Mouse (Mus musculus) intestine, embryonic 14.5 days (tissue): Measurements from ENCODE around the gene Mief1. TPM values are rescaled to one million over a fixed set of nuclear protein-coding genes. Genes with fewer than 3 reads are reported as not detected.

ENCODE experiments used
- ATAC-seq: fragments of 200-750 bp; cut with Nextera tagmentation; replicated peaks from 2 replicates; pipeline ENCODE4 v1.8.0; 2017; ENCODE audit warnings: low read depth, moderate number of reproducible peaks, moderate TSS enrichment, moderate library complexity; ENCODE audit not compliant: low FRiP score, low TSS enrichment
- DNase-seq: peaks from one replicate; pipeline ENCODE4 v3.0.0-alpha.2; 2018; ENCODE audit warnings: low spot score
- H3K27ac ChIP-seq: fragments of 300-500 bp; sonication (generic); 2 replicates; pipeline ENCODE4 v1.5.1; 2014; ENCODE audit warnings: low read depth, mild to moderate bottlenecking, control low read depth
- H3K27me3 ChIP-seq: fragments of 300-500 bp; sonication (generic); replicated peaks from 2 replicates; pipeline ENCODE4 v1.6.1; 2014; ENCODE audit warnings: low read length, control low read depth; ENCODE audit not compliant: control insufficient read depth, insufficient read depth
- H3K36me3 ChIP-seq: fragments of 300-500 bp; sonication (generic); 2 replicates; pipeline ENCODE4 v1.6.1; 2014; ENCODE audit warnings: low read length, control low read depth; ENCODE audit not compliant: control insufficient read depth, insufficient read depth
- H3K4me1 ChIP-seq: fragments of 300-500 bp; sonication (generic); replicated peaks from 2 replicates; pipeline ENCODE4 v1.6.1; 2014; ENCODE audit warnings: low read length, control low read depth, mixed read lengths; ENCODE audit not compliant: control insufficient read depth, insufficient read depth
- H3K4me2 ChIP-seq: fragments of 300-500 bp; sonication (generic); 2 replicates; pipeline ENCODE4 v1.6.1; 2014; ENCODE audit warnings: low read length
- H3K4me3 ChIP-seq: fragments of 300-500 bp; sonication (generic); 2 replicates; pipeline ENCODE4 v1.5.1; 2014; ENCODE audit warnings: low read depth, low read length, control low read depth, mixed read lengths
- H3K9ac ChIP-seq: fragments of 300-500 bp; sonication (generic); 2 replicates; pipeline ENCODE4 v1.6.1; 2014; ENCODE audit warnings: mild to moderate bottlenecking, low read length
- H3K9me3 ChIP-seq: fragments of 300-500 bp; sonication (generic); 2 replicates; pipeline ENCODE4 v1.6.1; 2016; ENCODE audit warnings: low read length, control low read depth; ENCODE audit not compliant: control insufficient read depth
- WGBS: fragments of 180-500 bp; shearing (Covaris S2); extraction: QIAGEN DNeasy Blood & Tissue Kit; methylation state at CpG from one replicate; pipeline ENCODE4 v1.1.7; 2014; 5-methylcytosine and 5-hydroxymethylcytosine counted together
- polyA plus RNA-seq: library from polyadenylated mRNA; unstranded; fragments of >200 nt; fragmentation: Nextera tagmentation; extraction: Ambion mirVana; gene quantifications from 2 replicates; pipeline ENCODE4 v1.2.1, GENCODE M21; 2014

The Mief1 gene
- polyA plus RNA-seq, 1 experiment from 2014 or later = 32.0 TPM

DNA sequence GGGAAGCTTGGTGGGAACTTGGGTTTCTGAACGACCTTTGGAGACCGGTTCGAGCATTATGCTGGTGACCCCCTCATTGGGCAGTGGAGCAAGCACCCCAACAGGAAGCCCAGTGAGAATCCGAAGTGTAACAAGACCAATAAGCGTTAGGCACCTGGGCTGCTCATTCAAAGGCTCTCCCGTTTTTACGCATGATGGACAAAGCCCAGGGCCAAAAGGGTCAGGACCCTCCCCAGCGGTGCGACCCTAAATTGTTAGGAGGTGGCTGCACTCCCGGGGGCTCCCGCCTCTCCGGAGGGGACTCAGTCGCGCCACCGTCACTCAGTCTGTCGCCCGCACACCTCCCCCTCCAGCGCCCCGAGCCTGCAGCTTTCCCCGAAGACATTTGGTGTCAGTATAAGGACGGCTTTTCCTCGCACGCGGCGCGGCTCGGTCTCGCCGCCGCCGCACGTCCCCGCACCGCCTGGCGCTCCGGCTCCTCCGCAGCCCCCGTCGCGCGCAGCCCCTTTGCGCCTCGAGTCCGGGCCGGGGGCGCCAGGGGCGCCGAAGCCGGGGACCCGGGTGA is 53.1 kb downstream of the Mief1 start, which contains the start of gene Cacna1i:
TSS of gene Cacna1i (plus strand) at position 388 of the 565 bp plus-strand sequence.
- H3K36me3 ChIP-seq = no peaks in the 10 kb centered on the region
- peak within 1 kb of the TSS; percentile 89 for H3K4me2 ChIP-seq
- peak within 1 kb of the TSS; percentile 37 for H3K4me3 ChIP-seq
- no peaks in the 10 kb centered on the region for H3K9me3 ChIP-seq
- DNase-seq (peak; percentile 55), ATAC-seq (no peak)
- WGBS = under 1% methylated on average over 50 of the region's 50 CpGs
- H3K27me3 ChIP-seq = peaks cover 73% of the 10 kb centered on the region
- no peak within 1 kb of the TSS for H3K9ac ChIP-seq
- no peaks in the 10 kb centered on the region for H3K4me1 ChIP-seq
- H3K27ac ChIP-seq = no peak within 1 kb of the TSS

GRCm38 (mm10) chr15:80288036-80288435 is 54.2 kb downstream of the Mief1 start:
- Histone ChIP-seq H3K4me3 (peak overlapping the region; percentile 37), H3K27ac (no peak overlapping the region), H3K4me2 (peak overlapping the region; percentile 89), H3K36me3 (no peaks in the 10 kb centered on the region), H3K9me3 (no peaks in the 10 kb centered on the region), H3K4me1 (no peaks in the 10 kb centered on the region), H3K9ac (no peak overlapping the region), H3K27me3 (peaks cover 65% of the 10 kb centered on the region)
- WGBS = 3% methylated on average over 23 of the region's 23 CpGs
- ATAC-seq = no peak
- peak; percentile 53 for DNase-seq

GRCm38 (mm10) chr15:80289436-80289835 is 55.6 kb downstream of the Mief1 start:
- Histone ChIP-seq H3K9me3 (no peaks in the 10 kb centered on the region), H3K4me2 (no peak overlapping the region), H3K9ac (no peak overlapping the region), H3K27ac (no peak overlapping the region), H3K4me3 (no peak overlapping the region), H3K4me1 (no peaks in the 10 kb centered on the region), H3K27me3 (peaks cover 57% of the 10 kb centered on the region), H3K36me3 (no peaks in the 10 kb centered on the region)
- 8% methylated on average over 10 of the region's 10 CpGs for WGBS
- DNase-seq (peak; percentile 79), ATAC-seq (no peak)

- ATAC-seq = no peak
- Histone ChIP-seq H3K9ac (no peak overlapping the region), H3K4me1 (no peaks in the 10 kb centered on the region), H3K9me3 (0 out of 2 replicates have a peak, but pooled peaks cover 3% of the 10 kb centered on the region), H3K4me3 (no peak overlapping the region), H3K27ac (no peak overlapping the region), H3K4me2 (no peak overlapping the region), H3K36me3 (no peaks in the 10 kb centered on the region), H3K27me3 (no peaks in the 10 kb centered on the region)
- DNase-seq = no peak
- WGBS = 86% methylated on average over 1 of the region's 1 CpGs
Measured at GRCm38 (mm10) chr15:80297146-80297545, 63.3 kb downstream of the Mief1 start.

Other genes with a start within 250 kb of the Mief1 start
- gene Pdgfb, start 219.0 kb upstream of the Mief1 start, polyA plus RNA-seq = 6.6 and 8.1 TPM in 2 replicates
- 20.7 and 24.3 TPM in 2 replicates for gene Syngr1, start 142.7 kb upstream of the Mief1 start, polyA plus RNA-seq
- 1,482 and 1,532 TPM in 2 replicates for gene Rpl3, start 142.2 kb upstream of the Mief1 start, polyA plus RNA-seq
- 36.1 and 37.5 TPM in 2 replicates for gene Tab1, start 100.9 kb upstream of the Mief1 start, polyA plus RNA-seq
- 10.5 and 11.1 TPM in 2 replicates for gene Mgat3, start 60.3 kb upstream of the Mief1 start, polyA plus RNA-seq
- not detected in 2 replicates for gene AC140267.1, start 1.8 kb downstream of the Mief1 start, polyA plus RNA-seq
- gene Atf4, start 21.2 kb downstream of the Mief1 start, polyA plus RNA-seq = 125 and 136 TPM in 2 replicates
- gene Rps19bp1, start 30.3 kb downstream of the Mief1 start, polyA plus RNA-seq = 67.2 and 69.6 TPM in 2 replicates
- gene Cacna1i, start 53.2 kb downstream of the Mief1 start, polyA plus RNA-seq = not detected in 2 replicates